Mouse (Mus musculus) adrenal gland, postnatal 14 days (tissue): ENCODE measurements around the gene Rnf169. TPM values are rescaled to one million over a fixed set of nuclear protein-coding genes. Genes with fewer than 3 reads are reported as not detected.

Source experiments
- DNase-seq: peaks from one replicate; pipeline ENCODE4 v3.0.0; 2021; ENCODE audit warnings: mixed read lengths
- total RNA-seq: library from RNA; stranded (reverse); gene quantifications from 2 replicates; pipeline ENCODE4 v1.2.3, GENCODE M21; 2021

The Rnf169 gene
- total RNA-seq, 1 experiment from 2014 or later, result 18.6 TPM

GRCm38 (mm10) chr7:99892351-99892750, 87.9 kb downstream of the Rnf169 start:
- peak; percentile 58 for DNase-seq

DNA sequence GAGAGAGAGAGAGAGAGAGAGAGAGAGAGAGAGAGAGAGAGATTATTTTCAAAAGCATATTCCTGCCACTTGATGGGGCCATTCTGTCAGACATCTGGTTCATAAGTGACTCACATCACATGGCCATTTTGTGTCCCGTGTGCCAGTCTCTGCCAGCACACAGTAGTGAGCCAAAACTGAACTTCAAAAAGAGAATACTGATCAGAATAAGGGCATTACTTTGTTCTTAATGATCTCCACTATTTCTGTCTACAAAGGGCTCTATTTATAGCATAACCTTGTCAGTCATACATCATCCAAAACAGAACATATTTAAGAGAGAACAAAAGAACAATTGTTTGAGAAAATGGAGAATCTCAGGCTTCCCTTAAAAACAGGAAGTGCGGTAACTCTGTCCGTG, 88.8 kb downstream of the Rnf169 start:
- peak; percentile 63 for DNase-seq

- no peak for DNase-seq
These were observed 90.0 kb downstream of the Rnf169 start for GRCm38 (mm10) chr7:99890168-99890755.

DNA sequence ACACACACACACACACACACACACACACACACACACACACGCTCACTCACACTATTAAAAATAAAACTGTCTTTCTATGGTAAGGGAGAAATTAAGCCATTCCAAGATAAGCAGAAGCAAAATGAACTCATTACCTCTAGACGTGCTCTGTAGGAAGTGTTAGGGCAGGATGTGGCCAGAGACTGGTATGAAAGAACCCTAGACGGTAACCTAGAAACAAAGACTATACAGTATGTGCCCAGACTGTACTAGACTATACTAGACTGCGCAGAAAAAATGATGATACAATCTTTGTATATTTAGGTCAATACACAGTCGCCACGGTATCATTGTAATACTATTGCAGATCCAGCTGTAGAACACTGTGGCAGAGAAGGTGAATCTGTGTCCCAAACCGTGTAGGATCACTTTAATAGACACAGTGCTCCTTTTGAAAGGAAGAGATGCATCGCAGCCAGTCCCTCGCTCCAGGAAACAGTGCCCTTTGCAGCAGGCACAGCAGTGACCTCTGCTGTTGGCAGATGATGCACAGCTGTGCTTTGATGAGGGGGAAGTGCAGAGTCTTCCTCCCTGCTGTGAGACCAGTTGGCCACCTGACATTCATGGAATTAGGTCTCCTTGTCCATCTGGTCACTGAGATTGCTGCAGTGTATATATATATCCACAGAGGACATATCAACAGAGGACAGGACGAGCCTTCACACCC, 90.9 kb downstream of the Rnf169 start:
- peak; percentile 35 for DNase-seq

- DNase-seq, result no peak
These were observed 92.5 kb downstream of the Rnf169 start for GRCm38 (mm10) chr7:99887743-99888142.

GRCm38 (mm10) chr7:99887230-99887735, 93.0 kb downstream of the Rnf169 start:
- DNase-seq, result no peak

GRCm38 (mm10) chr7:99878254-99878653, 102.0 kb downstream of the Rnf169 start:
- no peak for DNase-seq

DNA sequence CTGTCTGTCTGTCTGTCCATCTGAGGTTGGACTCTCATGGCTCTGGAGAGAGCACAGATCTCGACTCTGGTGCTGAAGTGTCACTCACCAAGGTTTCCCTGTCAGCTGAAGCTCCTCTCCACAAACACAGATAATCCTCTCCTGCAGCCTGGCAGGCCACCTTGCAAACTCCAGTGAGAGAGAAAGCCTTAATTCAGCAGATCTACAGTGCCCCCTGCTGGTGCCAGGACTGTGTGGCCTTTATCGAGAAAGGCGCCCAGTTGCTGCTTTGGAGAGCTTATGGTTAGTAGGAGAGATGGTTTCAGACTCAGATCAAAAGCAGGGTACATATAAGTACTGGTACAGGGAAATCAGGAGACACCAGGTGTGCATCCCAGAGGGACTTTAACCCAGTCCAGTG, 103.9 kb downstream of the Rnf169 start:
- peak; percentile 91 for DNase-seq

DNA sequence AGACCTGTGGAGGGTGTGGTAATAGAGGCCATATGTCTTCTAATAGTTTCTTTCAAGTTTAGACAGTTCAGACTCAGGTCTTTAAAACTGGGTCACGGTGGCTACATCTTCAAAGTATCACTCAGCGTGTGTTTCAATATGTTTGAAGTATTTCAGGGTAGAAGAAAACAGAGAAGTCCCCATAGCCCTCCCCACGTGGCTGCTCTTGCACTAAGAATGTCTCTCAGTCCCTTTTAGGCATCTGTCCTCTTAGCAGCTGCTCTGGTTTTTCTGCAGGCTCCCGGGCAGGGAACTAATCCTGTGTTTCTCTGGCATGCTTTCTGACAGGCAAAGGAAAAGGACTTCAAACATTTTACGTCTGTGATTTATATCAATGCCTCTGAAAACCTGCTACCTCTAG, 104.4 kb downstream of the Rnf169 start:
- no peak for DNase-seq

DNA sequence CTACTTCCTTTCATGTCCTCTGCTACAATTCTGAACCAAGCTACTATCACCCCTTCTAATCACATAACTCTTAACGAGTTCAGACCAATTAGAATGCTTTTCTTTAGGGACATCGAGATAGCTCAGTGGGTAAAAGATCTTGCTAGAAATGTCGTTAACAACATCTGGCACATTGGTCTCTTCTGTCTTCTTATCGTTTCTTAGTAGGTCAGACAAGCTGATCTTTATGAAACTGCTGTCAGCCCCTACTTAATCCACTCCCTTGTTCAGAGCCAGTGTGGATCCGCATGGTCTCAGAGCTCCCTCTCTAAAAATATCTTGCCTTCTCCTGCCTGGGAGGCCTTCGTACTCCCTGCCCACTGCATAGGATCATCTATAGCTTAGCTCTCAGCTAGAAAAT, 106.3 kb downstream of the Rnf169 start:
- no peak for DNase-seq

Other genes starting within 250 kb of the Rnf169 start
- gene Olfr521, start 216.9 kb downstream of the Rnf169 start, total RNA-seq, result not detected in 2 replicates
- gene Neu3, start 152.0 kb downstream of the Rnf169 start, total RNA-seq, result 2.6 and 3.3 TPM in 2 replicates
- gene Xrra1, start 121.3 kb downstream of the Rnf169 start, total RNA-seq, result 1.1 and 2.0 TPM in 2 replicates
- 129 and 145 TPM in 2 replicates for gene Spcs2, start 117.0 kb downstream of the Rnf169 start, total RNA-seq
- 0.26 TPM in 1 of 2 replicates, not detected in the other for gene Chrdl2, start 25.7 kb upstream of the Rnf169 start, total RNA-seq
- 22.5 and 30.0 TPM in 2 replicates for gene Pold3, start 141.1 kb upstream of the Rnf169 start, total RNA-seq
- 5.7 and 7.0 TPM in 2 replicates for gene Lipt2, start 178.8 kb upstream of the Rnf169 start, total RNA-seq
- 2.0 and 2.6 TPM in 2 replicates for gene Kcne3, start 196.1 kb upstream of the Rnf169 start, total RNA-seq
- gene Pgm2l1, start 246.9 kb upstream of the Rnf169 start, total RNA-seq, result 6.7 and 11.4 TPM in 2 replicates